16 mouse cellular contexts compared by ENCODE assay signal in genomic region chr11:104003952-104004351, GRCm38 (mm10).
"Had no signal": no experiment of that assay in that cellular context is flagged by ENCODE, and none has a peak within 500 bp of the region (broad histone marks: within the 10 kb centered on the region; RNA-seq: fewer than 3 reads in every experiment).

No protein-coding gene starts in this region.

- H3K27ac ChIP-seq: liver, embryonic 14.5 days; lung, embryonic 15.5 days; midbrain, embryonic 10.5 days; midbrain, embryonic 12.5 days; neural tube, embryonic 12.5 days had no signal

- H3K4me3 ChIP-seq: lung, embryonic 15.5 days; midbrain, embryonic 10.5 days; midbrain, embryonic 12.5 days; neural tube, embryonic 12.5 days had no signal

- H3K36me3 ChIP-seq: lung, embryonic 15.5 days; midbrain, embryonic 10.5 days; midbrain, embryonic 12.5 days; neural tube, embryonic 12.5 days had no signal

- ATAC-seq: lung, postnatal 0 days; midbrain, embryonic 16.5 days had no signal

- H3K27me3 ChIP-seq: lung, embryonic 15.5 days; midbrain, embryonic 12.5 days; neural tube, embryonic 12.5 days had no signal

- H3K4me2 ChIP-seq: lung, embryonic 15.5 days; midbrain, embryonic 12.5 days; neural tube, embryonic 12.5 days had no signal

- DNase-seq: lung, adult 18-20 months; lung, postnatal 14 days; lung, postnatal 36 days; midbrain, embryonic 14.5 days; right cerebral cortex, postnatal 4 days; spleen, adult 18-20 months; thymus, adult 2 months; thymus, postnatal 14 days; thymus, postnatal 36 days had no signal
